Mouse (Mus musculus): ENCODE measurements at regions not wholly inside any gene's neighbourhood (a gene's known extent, or its start where the extent isn't known, plus 50 kb on each side); places are given as distances from the start of the nearest gene placed in this dataset.
"Not testable (repeated sequence)": the region's sequence is repeated elsewhere in the genome, so short reads cannot be mapped to it uniquely, and the experiment has no call there.

GRCm38 (mm10) chr4:153152923-153153322 is 329.7 kb downstream of the Ajap1 start:
- TF ChIP-seq MAX (IDR thresholded peaks at IDR 0.05); CTCF (IDR thresholded peaks at IDR 0.05; ENCODE audit: control insufficient read depth, insufficient read depth, insufficient read length); FOSL1 (IDR thresholded peaks at IDR 0.05; ENCODE audit: insufficient read depth, low read length, poor library complexity, severe bottlenecking); CEBPB (IDR thresholded peaks at IDR 0.05; ENCODE audit: low read depth); MYOG (IDR thresholded peaks at IDR 0.05; ENCODE audit: control insufficient read depth, extremely low read depth, insufficient read length); USF1 (IDR thresholded peaks at IDR 0.05; ENCODE audit: low read depth): not testable (repeated sequence)

Data from C2C12 (cell line).